Mouse (Mus musculus): ENCODE data around the gene Serpina3c. TPM values are rescaled to one million over a fixed set of nuclear protein-coding genes. Genes with fewer than 3 reads are reported as not detected.
"Not testable (repeated sequence)": the region's sequence is repeated elsewhere in the genome, so short reads cannot be mapped to it uniquely, and the experiment has no call there.

The Serpina3c gene
- polyA plus RNA-seq, 1 experiment from 2014 or later: not detected

DNA sequence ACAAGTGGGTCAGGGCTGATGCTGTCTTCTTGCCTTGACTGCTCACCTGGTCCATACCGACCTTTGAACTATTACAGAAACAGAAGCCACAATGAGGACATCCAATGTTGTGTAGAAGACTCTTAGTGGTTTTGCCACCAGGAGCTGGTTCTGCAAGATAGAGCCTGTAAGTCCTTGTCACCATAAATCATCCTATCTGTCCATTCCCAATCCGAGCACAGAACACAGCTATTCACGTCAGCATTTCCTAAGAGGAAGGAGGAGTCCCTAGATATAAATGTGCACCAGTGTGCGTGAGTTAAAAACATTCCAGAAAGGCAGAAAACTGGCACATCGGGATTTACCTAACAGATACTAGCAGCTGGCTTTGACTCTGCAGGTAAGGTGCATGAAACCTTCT, 26.0 kb downstream of the Serpina3c start, which contains the start of gene Serpina3b:
Gene Serpina3b (plus strand): TSS at position 301 of the 400 bp plus-strand sequence.
- ATAC-seq (no peak), DNase-seq (ENCODE audit: low spot score) (no peak)
- WGBS: 94% methylated on average over 5 of the region's 5 CpGs
- Histone ChIP-seq H3K4me1 (ENCODE audit: control insufficient read depth, insufficient read depth, low read length) (no peaks in the 10 kb centered on the region), H3K9ac (ENCODE audit: low read length) (no peak within 1 kb of the TSS), H3K4me2 (ENCODE audit: low read length) (no peak within 1 kb of the TSS), H3K4me3 (ENCODE audit: low read depth, low read length) (no peak within 1 kb of the TSS), H3K9me3 (replicated peaks; ENCODE audit: control insufficient read depth, low read length) (no peaks in the 10 kb centered on the region), H3K27ac (ENCODE audit: low read depth, low read length) (no peak within 1 kb of the TSS), H3K27me3 (replicated peaks; ENCODE audit: control insufficient read depth, insufficient read depth, low read length) (no peaks in the 10 kb centered on the region), H3K36me3 (ENCODE audit: control insufficient read depth, insufficient read depth, low read length) (no peaks in the 10 kb centered on the region)

DNA sequence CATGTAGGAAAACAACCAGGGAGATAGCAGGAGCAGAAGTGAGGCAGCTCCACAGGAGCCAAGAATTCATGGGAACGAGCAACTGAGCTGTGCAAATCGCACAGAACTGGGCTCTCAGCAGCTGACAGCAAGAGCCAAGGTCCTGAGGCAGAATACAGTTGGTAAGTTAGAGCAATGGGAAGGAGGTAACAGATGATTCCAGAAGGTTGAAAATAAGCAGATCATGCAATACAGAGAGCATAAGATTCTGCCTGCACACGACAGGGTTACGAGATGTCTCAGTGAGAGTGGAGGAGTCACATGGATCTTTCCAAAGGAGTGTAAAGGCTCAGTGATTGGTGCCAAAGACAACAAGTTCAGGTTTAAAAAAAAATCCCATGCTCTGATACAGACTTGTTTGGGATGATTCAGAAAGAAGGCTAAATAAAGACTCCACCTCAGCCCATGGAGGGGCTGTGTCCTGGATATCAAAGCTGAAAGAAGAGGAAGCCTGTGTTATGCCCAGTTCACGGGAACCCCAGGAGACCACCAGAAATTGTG, 28.6 kb downstream of the Serpina3c start:
- WGBS: 89% methylated on average over 5 of the region's 5 CpGs
- H3K9me3 ChIP-seq (replicated peaks; ENCODE audit: control insufficient read depth, low read length): no peaks in the 10 kb centered on the region

DNA sequence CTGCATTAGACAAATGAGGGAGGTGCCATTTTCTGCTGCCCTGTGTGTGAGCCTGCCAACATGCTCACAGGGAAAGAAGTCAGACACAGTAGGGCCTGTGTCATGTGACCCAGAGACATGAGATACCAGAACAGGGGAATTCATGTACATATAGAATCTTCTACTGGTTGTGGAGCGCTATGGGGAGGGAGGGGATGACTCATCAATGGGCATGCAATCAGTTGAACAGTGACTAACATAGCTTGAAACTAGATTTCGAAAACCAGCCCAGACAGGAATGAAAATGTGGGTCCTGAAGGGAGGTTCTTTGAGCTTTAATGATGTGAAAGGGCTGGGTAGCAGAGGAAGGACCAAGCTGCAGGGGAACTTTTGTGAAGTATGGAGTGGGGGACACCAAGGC, 29.7 kb downstream of the Serpina3c start:
- 79% methylated on average over 2 of the region's 2 CpGs for WGBS
- DNase-seq (ENCODE audit: low spot score) (no peak), ATAC-seq (no peak)
- no peak overlapping the region for H3K4me2 ChIP-seq (ENCODE audit: low read length)
- no peak overlapping the region for H3K27ac ChIP-seq (ENCODE audit: low read depth, low read length)
- H3K27me3 ChIP-seq (replicated peaks; ENCODE audit: control insufficient read depth, insufficient read depth, low read length): no peaks in the 10 kb centered on the region
- no peak overlapping the region for H3K9ac ChIP-seq (ENCODE audit: low read length)
- no peaks in the 10 kb centered on the region for H3K36me3 ChIP-seq (ENCODE audit: control insufficient read depth, insufficient read depth, low read length)
- H3K9me3 ChIP-seq (replicated peaks; ENCODE audit: control insufficient read depth, low read length): no peaks in the 10 kb centered on the region
- no peaks in the 10 kb centered on the region for H3K4me1 ChIP-seq (ENCODE audit: control insufficient read depth, insufficient read depth, low read length)
- no peak overlapping the region for H3K4me3 ChIP-seq (ENCODE audit: low read depth, low read length)

More for the DNA sequence above, 28.6 kb downstream of the Serpina3c start:
- no peak for ATAC-seq
- DNase-seq (ENCODE audit: low spot score): no peak
- H3K9ac ChIP-seq (ENCODE audit: low read length): no peak overlapping the region
- no peaks in the 10 kb centered on the region for H3K27me3 ChIP-seq (replicated peaks; ENCODE audit: control insufficient read depth, insufficient read depth, low read length)
- H3K4me2 ChIP-seq (ENCODE audit: low read length): no peak overlapping the region
- H3K4me3 ChIP-seq (ENCODE audit: low read depth, low read length): no peak overlapping the region
- no peaks in the 10 kb centered on the region for H3K4me1 ChIP-seq (ENCODE audit: control insufficient read depth, insufficient read depth, low read length)
- H3K36me3 ChIP-seq (ENCODE audit: control insufficient read depth, insufficient read depth, low read length): no peaks in the 10 kb centered on the region
- H3K27ac ChIP-seq (ENCODE audit: low read depth, low read length): no peak overlapping the region

DNA sequence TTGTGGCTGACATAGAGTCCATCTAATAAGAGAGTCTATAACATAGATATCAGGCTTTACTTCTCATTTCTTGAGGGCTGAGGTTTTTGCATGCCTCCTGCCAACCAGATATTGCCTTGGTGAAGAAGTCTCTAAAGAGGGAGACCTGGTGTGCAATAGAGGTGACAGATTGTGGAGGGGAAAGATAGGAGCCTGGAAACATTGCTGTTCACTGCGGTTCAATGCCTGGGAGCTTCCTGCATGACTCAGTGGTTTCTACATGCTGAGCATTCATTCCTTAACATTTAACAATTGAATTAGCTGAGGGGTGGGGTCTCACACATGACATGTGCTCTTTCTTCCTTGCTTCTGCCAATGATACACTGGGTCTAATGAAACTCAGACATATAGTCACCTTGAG, 30.6 kb downstream of the Serpina3c start:
- Histone ChIP-seq H3K4me2 (ENCODE audit: low read length) (no peak overlapping the region), H3K4me1 (ENCODE audit: control insufficient read depth, insufficient read depth, low read length) (no peaks in the 10 kb centered on the region), H3K27ac (ENCODE audit: low read depth, low read length) (no peak overlapping the region), H3K4me3 (ENCODE audit: low read depth, low read length) (no peak overlapping the region), H3K9ac (ENCODE audit: low read length) (no peak overlapping the region), H3K27me3 (replicated peaks; ENCODE audit: control insufficient read depth, insufficient read depth, low read length) (no peaks in the 10 kb centered on the region), H3K9me3 (replicated peaks; ENCODE audit: control insufficient read depth, low read length) (no peaks in the 10 kb centered on the region), H3K36me3 (ENCODE audit: control insufficient read depth, insufficient read depth, low read length) (no peaks in the 10 kb centered on the region)
- 92% methylated on average over 1 of the region's 1 CpGs for WGBS
- no peak for ATAC-seq
- DNase-seq (ENCODE audit: low spot score): no peak

- Histone ChIP-seq H3K9ac (ENCODE audit: low read length) (no peak overlapping the region), H3K9me3 (replicated peaks; ENCODE audit: control insufficient read depth, low read length) (no peaks in the 10 kb centered on the region), H3K36me3 (ENCODE audit: control insufficient read depth, insufficient read depth, low read length) (no peaks in the 10 kb centered on the region), H3K4me1 (ENCODE audit: control insufficient read depth, insufficient read depth, low read length) (no peaks in the 10 kb centered on the region), H3K27ac (ENCODE audit: low read depth, low read length) (no peak overlapping the region), H3K4me2 (ENCODE audit: low read length) (no peak overlapping the region), H3K27me3 (replicated peaks; ENCODE audit: control insufficient read depth, insufficient read depth, low read length) (no peaks in the 10 kb centered on the region), H3K4me3 (ENCODE audit: low read depth, low read length) (no peak overlapping the region)
- no peak for ATAC-seq
- WGBS: 59% methylated on average over 3 of the region's 3 CpGs
- no peak for DNase-seq (ENCODE audit: low spot score)
Measured at GRCm38 (mm10) chr12:104114921-104115579, 38.6 kb downstream of the Serpina3c start.

- 85% methylated on average over 11 of the region's 11 CpGs for WGBS
- not testable (repeated sequence) for H3K27me3 ChIP-seq (replicated peaks; ENCODE audit: control insufficient read depth, insufficient read depth, low read length); H3K9me3 ChIP-seq (replicated peaks; ENCODE audit: control insufficient read depth, low read length); ATAC-seq; H3K4me2 ChIP-seq (ENCODE audit: low read length); H3K4me3 ChIP-seq (ENCODE audit: low read depth, low read length); H3K9ac ChIP-seq (ENCODE audit: low read length); H3K36me3 ChIP-seq (ENCODE audit: control insufficient read depth, insufficient read depth, low read length); DNase-seq (ENCODE audit: low spot score); H3K4me1 ChIP-seq (ENCODE audit: control insufficient read depth, insufficient read depth, low read length); H3K27ac ChIP-seq (ENCODE audit: low read depth, low read length)
Measured at GRCm38 (mm10) chr12:104112333-104112732, 41.3 kb downstream of the Serpina3c start, which contains the start of gene Serpina3a. Gene Serpina3a (plus strand): TSS chr12:104112724.

DNA sequence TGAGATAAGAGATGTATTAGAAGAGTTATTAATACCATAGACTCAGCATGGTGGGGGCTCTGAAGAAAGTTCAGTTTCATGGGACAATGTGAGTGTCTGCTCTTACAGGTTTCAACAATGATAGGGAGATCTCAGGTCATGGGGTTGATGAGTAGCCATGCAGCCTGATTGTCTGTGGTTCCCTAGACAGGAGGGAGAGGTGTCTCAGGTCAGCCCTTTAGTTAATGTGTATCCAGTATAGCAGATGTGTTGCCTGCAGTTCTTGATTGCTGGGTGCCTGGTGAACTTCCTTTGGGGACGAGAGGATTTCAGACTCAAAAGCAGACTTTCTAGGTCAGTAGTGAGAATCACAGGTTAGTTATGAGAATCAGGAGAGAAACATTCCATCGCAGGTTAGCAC, 45.2 kb downstream of the Serpina3c start:
- Histone ChIP-seq H3K27ac (ENCODE audit: low read depth, low read length) (no peak overlapping the region), H3K4me3 (ENCODE audit: low read depth, low read length) (no peak overlapping the region), H3K9me3 (replicated peaks; ENCODE audit: control insufficient read depth, low read length) (no peaks in the 10 kb centered on the region), H3K36me3 (ENCODE audit: control insufficient read depth, insufficient read depth, low read length) (no peaks in the 10 kb centered on the region), H3K27me3 (replicated peaks; ENCODE audit: control insufficient read depth, insufficient read depth, low read length) (no peaks in the 10 kb centered on the region), H3K9ac (ENCODE audit: low read length) (no peak overlapping the region), H3K4me2 (ENCODE audit: low read length) (no peak overlapping the region), H3K4me1 (ENCODE audit: control insufficient read depth, insufficient read depth, low read length) (no peaks in the 10 kb centered on the region)
- ATAC-seq (no peak), DNase-seq (ENCODE audit: low spot score) (no peak)
- WGBS: 81% methylated on average over 2 of the region's 2 CpGs

DNA sequence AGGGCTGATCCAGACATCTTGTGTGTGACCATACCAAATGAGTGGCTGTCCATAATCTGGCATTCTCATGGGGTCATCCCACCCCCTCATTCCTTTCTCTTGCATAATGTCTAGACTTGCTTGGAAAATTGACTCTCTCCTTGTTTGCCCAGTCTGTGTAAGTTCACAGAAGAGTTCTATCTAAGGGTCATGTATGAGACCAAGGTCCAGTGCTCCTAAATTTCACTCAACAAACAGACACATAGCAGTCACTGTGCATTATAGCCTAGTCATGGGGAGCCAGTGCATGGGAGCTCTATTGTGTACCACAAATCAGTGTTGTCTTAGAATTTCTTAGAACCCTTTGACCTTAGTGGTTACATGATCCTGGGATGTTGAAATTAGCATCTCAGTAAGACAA, 46.8 kb downstream of the Serpina3c start:
- Histone ChIP-seq H3K9me3 (replicated peaks; ENCODE audit: control insufficient read depth, low read length) (no peaks in the 10 kb centered on the region), H3K36me3 (ENCODE audit: control insufficient read depth, insufficient read depth, low read length) (no peaks in the 10 kb centered on the region), H3K27me3 (replicated peaks; ENCODE audit: control insufficient read depth, insufficient read depth, low read length) (no peaks in the 10 kb centered on the region), H3K4me2 (ENCODE audit: low read length) (no peak overlapping the region), H3K27ac (ENCODE audit: low read depth, low read length) (no peak overlapping the region), H3K4me3 (ENCODE audit: low read depth, low read length) (no peak overlapping the region), H3K9ac (ENCODE audit: low read length) (no peak overlapping the region), H3K4me1 (ENCODE audit: control insufficient read depth, insufficient read depth, low read length) (no peaks in the 10 kb centered on the region)
- ATAC-seq (no peak), DNase-seq (ENCODE audit: low spot score) (no peak)

DNA sequence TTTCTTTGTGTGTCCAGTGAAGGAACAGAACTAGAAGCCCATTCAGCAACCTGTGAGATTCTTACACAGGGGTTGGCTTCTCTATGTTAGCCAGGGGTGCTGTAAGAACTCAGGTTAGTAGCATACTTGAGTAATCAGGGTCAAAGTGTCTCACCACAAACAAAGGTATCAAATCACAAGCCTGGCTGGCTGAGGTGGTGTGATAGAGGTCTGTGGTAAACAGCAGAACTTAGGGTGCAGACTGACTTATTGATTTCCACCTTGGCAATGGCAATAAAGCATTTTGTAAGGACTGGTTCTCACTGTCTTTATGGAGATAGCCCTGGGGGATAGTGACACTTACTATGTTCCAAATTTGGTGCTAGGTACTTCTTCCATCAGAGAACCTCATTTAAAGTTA, 47.8 kb downstream of the Serpina3c start:
- Histone ChIP-seq H3K4me1 (ENCODE audit: control insufficient read depth, insufficient read depth, low read length) (no peaks in the 10 kb centered on the region), H3K36me3 (ENCODE audit: control insufficient read depth, insufficient read depth, low read length) (no peaks in the 10 kb centered on the region), H3K9ac (ENCODE audit: low read length) (no peak overlapping the region), H3K4me2 (ENCODE audit: low read length) (no peak overlapping the region), H3K9me3 (replicated peaks; ENCODE audit: control insufficient read depth, low read length) (no peaks in the 10 kb centered on the region), H3K27me3 (replicated peaks; ENCODE audit: control insufficient read depth, insufficient read depth, low read length) (no peaks in the 10 kb centered on the region), H3K4me3 (ENCODE audit: low read depth, low read length) (no peak overlapping the region), H3K27ac (ENCODE audit: low read depth, low read length) (no peak overlapping the region)
- DNase-seq (ENCODE audit: low spot score) (no peak), ATAC-seq (no peak)

Measured in forebrain, embryonic 14.5 days (tissue).